Mouse (Mus musculus) liver, embryonic 11.5 days (tissue): ENCODE measurements at regions not wholly inside any gene's neighbourhood (a gene's known extent, or its start where the extent isn't known, plus 50 kb on each side); places are given as distances from the start of the nearest gene placed in this dataset.

Experiments used
- ATAC-seq: fragments of 200-750 bp; cut with Nextera tagmentation; replicated peaks from 2 replicates; pipeline ENCODE4 v1.8.0; 2017; ENCODE audit warnings: moderate number of reproducible peaks, mild to moderate bottlenecking, moderate TSS enrichment, moderate library complexity; ENCODE audit not compliant: low FRiP score
- DNase-seq: peaks from one replicate; pipeline ENCODE4 v3.0.0-alpha.2; 2017; ENCODE audit warnings: low spot score
- H3K27ac ChIP-seq: fragments of 300-500 bp; sonication (generic); 2 replicates; pipeline ENCODE4 v1.5.1; 2014; ENCODE audit warnings: mild to moderate bottlenecking, low read depth, low read length, control low read depth
- H3K27me3 ChIP-seq: fragments of 300-500 bp; sonication (generic); replicated peaks from 2 replicates; pipeline ENCODE4 v1.6.1; 2014; ENCODE audit warnings: low read length, mixed read lengths; ENCODE audit not compliant: control insufficient read depth, insufficient read depth
- H3K36me3 ChIP-seq: fragments of 300-500 bp; sonication (generic); 2 replicates; pipeline ENCODE4 v1.6.1; 2014; ENCODE audit warnings: mild to moderate bottlenecking, low read length, moderate library complexity, mixed read lengths; ENCODE audit not compliant: control insufficient read depth, insufficient read depth
- H3K4me1 ChIP-seq: fragments of 300-500 bp; sonication (generic); replicated peaks from 2 replicates; pipeline ENCODE4 v1.6.1; 2014; ENCODE audit warnings: low read length, mixed read lengths; ENCODE audit not compliant: control insufficient read depth, insufficient read depth
- H3K4me2 ChIP-seq: fragments of 300-500 bp; sonication (generic); 2 replicates; pipeline ENCODE4 v1.6.1; 2014; ENCODE audit warnings: mild to moderate bottlenecking, control low read depth, moderate library complexity
- H3K4me3 ChIP-seq: fragments of 300-500 bp; sonication (generic); 2 replicates; pipeline ENCODE4 v1.5.1; 2014; ENCODE audit warnings: low read depth, low read length, control low read depth
- H3K9ac ChIP-seq: fragments of 300-500 bp; sonication (generic); 2 replicates; pipeline ENCODE4 v1.6.1; 2014; ENCODE audit warnings: low read depth, low read length, control low read depth
- H3K9me3 ChIP-seq: fragments of 300-500 bp; sonication (generic); 2 replicates; pipeline ENCODE4 v1.6.1; 2016; ENCODE audit warnings: low read length, inconsistent platforms, mixed read lengths; ENCODE audit not compliant: control insufficient read depth
- WGBS: fragments of 180-500 bp; shearing (Covaris S2); extraction: QIAGEN DNeasy Blood & Tissue Kit; methylation state at CpG from one replicate; pipeline ENCODE4 v1.1.7; 2014; 5-methylcytosine and 5-hydroxymethylcytosine counted together

- H3K9ac ChIP-seq, result no peak overlapping the region
- no peak overlapping the region for H3K4me2 ChIP-seq
- ATAC-seq (peak; percentile 29; the same call in 1 of the 2 replicates), DNase-seq (no peak)
- H3K4me3 ChIP-seq, result no peak overlapping the region
- H3K27me3 ChIP-seq, result no peaks in the 10 kb centered on the region
- no peaks in the 10 kb centered on the region for H3K9me3 ChIP-seq
- no peaks in the 10 kb centered on the region for H3K36me3 ChIP-seq
- H3K27ac ChIP-seq, result no peak overlapping the region
- H3K4me1 ChIP-seq, result no peaks in the 10 kb centered on the region
- WGBS, result 46% methylated on average over 1 of the region's 1 CpGs
Measured at GRCm38 (mm10) chr13:60528819-60529218, 72.9 kb upstream of the Dapk1 start.

GRCm38 (mm10) chr13:60529381-60530069, 72.2 kb upstream of the Dapk1 start:
- Histone ChIP-seq H3K36me3 (no peaks in the 10 kb centered on the region), H3K9ac (no peak overlapping the region), H3K4me3 (no peak overlapping the region), H3K27me3 (no peaks in the 10 kb centered on the region), H3K4me2 (no peak overlapping the region), H3K9me3 (no peaks in the 10 kb centered on the region), H3K27ac (no peak overlapping the region), H3K4me1 (0 out of 2 replicates have a peak, but pooled peaks cover 4% of the 10 kb centered on the region)
- no peak for ATAC-seq
- 52% methylated on average over 6 of the region's 6 CpGs for WGBS
- DNase-seq, result no peak

DNA sequence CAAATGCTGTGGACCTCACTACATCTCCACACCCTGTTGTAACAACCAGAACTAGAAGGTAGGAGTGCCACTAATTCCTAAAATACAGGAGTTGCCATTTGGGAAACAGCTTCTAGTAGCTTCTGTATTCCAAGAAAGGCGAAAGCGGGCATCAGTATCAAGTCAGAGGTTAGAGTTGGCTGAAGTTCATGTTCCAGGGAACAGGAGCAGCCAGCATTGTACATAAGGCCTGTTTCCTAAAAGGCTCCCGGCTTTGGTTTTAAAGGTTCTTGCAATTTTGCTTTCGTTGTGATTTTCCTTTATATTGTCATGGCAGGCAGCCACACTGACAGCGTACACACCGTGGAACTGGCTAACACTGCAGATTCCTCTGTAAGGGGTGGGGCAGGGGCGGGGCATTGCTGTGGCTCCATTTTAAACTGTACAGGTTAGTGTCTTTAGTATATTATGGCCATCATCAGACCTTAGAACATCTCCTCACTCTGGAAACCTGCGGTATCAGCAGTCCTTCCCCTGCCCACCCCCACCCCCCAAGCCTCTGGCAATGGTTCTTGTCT, 67.8 kb upstream of the Dapk1 start:
- H3K9me3 ChIP-seq, result no peaks in the 10 kb centered on the region
- 83% methylated on average over 8 of the region's 8 CpGs for WGBS
- no peaks in the 10 kb centered on the region for H3K27me3 ChIP-seq
- no peak overlapping the region for H3K27ac ChIP-seq
- 0 out of 2 replicates have a peak, but pooled peaks cover 4% of the 10 kb centered on the region for H3K4me1 ChIP-seq
- ATAC-seq (no peak), DNase-seq (no peak)
- no peak overlapping the region for H3K4me2 ChIP-seq
- H3K9ac ChIP-seq, result no peak overlapping the region
- H3K4me3 ChIP-seq, result no peak overlapping the region
- no peaks in the 10 kb centered on the region for H3K36me3 ChIP-seq

- 57% methylated on average over 3 of the region's 3 CpGs for WGBS
- ATAC-seq, result no peak
- no peak for DNase-seq
- Histone ChIP-seq H3K4me2 (no peak overlapping the region), H3K36me3 (no peaks in the 10 kb centered on the region), H3K9ac (no peak overlapping the region), H3K27me3 (no peaks in the 10 kb centered on the region), H3K4me1 (0 out of 2 replicates have a peak, but pooled peaks cover 4% of the 10 kb centered on the region), H3K4me3 (no peak overlapping the region), H3K9me3 (no peaks in the 10 kb centered on the region), H3K27ac (no peak overlapping the region)
Measured at GRCm38 (mm10) chr13:60534501-60534900, 67.2 kb upstream of the Dapk1 start.

GRCm38 (mm10) chr13:60535045-60535444, 66.7 kb upstream of the Dapk1 start:
- no peak for ATAC-seq

GRCm38 (mm10) chr13:60536725-60537124, 65.0 kb upstream of the Dapk1 start:
- 69% methylated on average over 5 of the region's 5 CpGs for WGBS
- H3K4me3 ChIP-seq, result no peak overlapping the region
- no peak overlapping the region for H3K4me2 ChIP-seq
- no peaks in the 10 kb centered on the region for H3K36me3 ChIP-seq
- no peak for DNase-seq
- H3K9ac ChIP-seq, result no peak overlapping the region
- H3K4me1 ChIP-seq, result peaks cover 6% of the 10 kb centered on the region
- no peaks in the 10 kb centered on the region for H3K27me3 ChIP-seq
- no peak for ATAC-seq
- no peak overlapping the region for H3K27ac ChIP-seq
- H3K9me3 ChIP-seq, result no peaks in the 10 kb centered on the region

More at GRCm38 (mm10) chr13:60535045-60535444, 66.7 kb upstream of the Dapk1 start:
- no peak for DNase-seq
- Histone ChIP-seq H3K4me1 (peaks cover 6% of the 10 kb centered on the region; the same call in 1 of the 2 replicates), H3K36me3 (no peaks in the 10 kb centered on the region), H3K9ac (no peak overlapping the region), H3K4me2 (no peak overlapping the region), H3K4me3 (no peak overlapping the region), H3K27ac (no peak overlapping the region), H3K9me3 (no peaks in the 10 kb centered on the region), H3K27me3 (no peaks in the 10 kb centered on the region)
- WGBS, result 74% methylated on average over 7 of the region's 7 CpGs

GRCm38 (mm10) chr13:60538110-60538509, 63.6 kb upstream of the Dapk1 start:
- WGBS, result 59% methylated on average over 8 of the region's 8 CpGs
- Histone ChIP-seq H3K27me3 (no peaks in the 10 kb centered on the region), H3K4me2 (no peak overlapping the region), H3K9ac (no peak overlapping the region), H3K36me3 (no peaks in the 10 kb centered on the region), H3K4me3 (no peak overlapping the region), H3K27ac (no peak overlapping the region), H3K9me3 (no peaks in the 10 kb centered on the region), H3K4me1 (peaks cover 6% of the 10 kb centered on the region)
- ATAC-seq (no peak), DNase-seq (no peak)

DNA sequence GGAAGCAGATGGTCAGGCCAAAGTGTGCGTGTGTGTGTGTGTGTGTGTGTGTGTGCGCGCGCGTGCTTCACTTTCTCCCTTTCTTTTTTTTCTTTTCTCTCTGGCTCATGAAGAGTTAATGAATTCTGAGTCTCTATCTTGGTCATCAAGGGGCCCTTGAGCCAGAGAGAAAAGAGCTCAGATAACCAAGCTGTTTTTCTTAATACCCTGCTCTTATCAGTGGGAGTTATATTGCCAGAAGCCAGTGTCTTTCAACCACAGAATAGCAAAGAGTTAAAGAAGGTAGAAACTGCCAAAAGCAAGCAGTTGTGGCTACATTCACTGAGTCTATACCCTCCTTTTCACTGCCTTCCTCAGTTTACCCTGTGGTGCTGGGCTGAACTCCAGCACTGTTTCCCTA, 60.6 kb upstream of the Dapk1 start:
- Histone ChIP-seq H3K9me3 (no peaks in the 10 kb centered on the region), H3K4me1 (peaks cover 3% of the 10 kb centered on the region), H3K36me3 (no peaks in the 10 kb centered on the region), H3K27ac (peak overlapping the region; percentile 54), H3K27me3 (no peaks in the 10 kb centered on the region), H3K9ac (no peak overlapping the region), H3K4me3 (no peak overlapping the region), H3K4me2 (peak overlapping the region; percentile 44)
- ATAC-seq (peak; percentile 88), DNase-seq (no peak)
- WGBS, result 82% methylated on average over 5 of the region's 5 CpGs

DNA sequence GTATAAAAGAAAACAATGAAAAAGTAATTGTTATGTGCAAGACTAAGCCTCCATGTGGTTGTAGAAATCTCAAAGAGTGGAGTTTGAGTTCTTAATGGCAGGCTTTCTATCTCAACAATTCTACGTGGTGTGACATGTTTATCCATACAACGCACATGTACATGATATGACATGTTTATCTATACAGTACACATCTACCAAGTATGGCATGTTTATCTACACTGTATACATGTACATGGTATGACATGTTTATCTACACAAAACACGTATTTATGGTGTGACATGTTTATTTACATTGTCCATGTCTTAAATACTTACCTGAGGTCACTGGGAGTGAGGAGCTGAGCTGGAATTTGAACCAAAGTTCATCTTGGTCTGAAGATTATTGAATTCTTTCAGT, 57.4 kb upstream of the Dapk1 start:
- no peak for ATAC-seq
- H3K27ac ChIP-seq, result no peak overlapping the region
- no peaks in the 10 kb centered on the region for H3K9me3 ChIP-seq
- WGBS, result 58% methylated on average over 3 of the region's 3 CpGs
- no peak for DNase-seq
- H3K4me2 ChIP-seq, result no peak overlapping the region
- H3K27me3 ChIP-seq, result no peaks in the 10 kb centered on the region
- H3K4me1 ChIP-seq, result peaks cover 3% of the 10 kb centered on the region
- H3K9ac ChIP-seq, result no peak overlapping the region
- no peaks in the 10 kb centered on the region for H3K36me3 ChIP-seq
- H3K4me3 ChIP-seq, result no peak overlapping the region
